Mouse (Mus musculus) neural tube, embryonic 11.5 days (tissue): ENCODE data around the gene Rbm47. TPM values are rescaled to one million over a fixed set of nuclear protein-coding genes. Genes with fewer than 3 reads are reported as not detected.

Source experiments
- ATAC-seq: fragments of 200-750 bp; cut with Nextera tagmentation; 2 replicates; pipeline ENCODE4 v1.8.0; 2017; ENCODE audit warnings: moderate number of reproducible peaks, mild to moderate bottlenecking, moderate TSS enrichment, moderate library complexity; ENCODE audit not compliant: insufficient read depth, low FRiP score, low TSS enrichment
- DNase-seq: peaks from one replicate; pipeline ENCODE4 v3.0.0-alpha.2; 2015; ENCODE audit warnings: low spot score
- H3K27ac ChIP-seq: fragments of 300-500 bp; sonication (generic); 2 replicates; pipeline ENCODE4 v1.5.1; 2014; ENCODE audit warnings: low read depth, mild to moderate bottlenecking, low read length
- H3K27me3 ChIP-seq: fragments of 300-500 bp; sonication (generic); 2 replicates; pipeline ENCODE4 v1.6.1; 2014; ENCODE audit warnings: mild to moderate bottlenecking, low read length, mixed read lengths; ENCODE audit not compliant: control insufficient read depth, insufficient read depth
- H3K36me3 ChIP-seq: fragments of 300-500 bp; sonication (generic); 2 replicates; pipeline ENCODE4 v1.6.1; 2014; ENCODE audit warnings: mild to moderate bottlenecking, low read length, moderate library complexity, mixed read lengths; ENCODE audit not compliant: control insufficient read depth, insufficient read depth
- H3K4me1 ChIP-seq: fragments of 300-500 bp; sonication (generic); 2 replicates; pipeline ENCODE4 v1.6.1; 2014; ENCODE audit warnings: low read length, mixed read lengths; ENCODE audit not compliant: control insufficient read depth, insufficient read depth
- H3K4me2 ChIP-seq: fragments of 300-500 bp; sonication (generic); 2 replicates; pipeline ENCODE4 v1.6.1; 2014; ENCODE audit warnings: low read depth, mild to moderate bottlenecking, moderate library complexity
- H3K4me3 ChIP-seq: fragments of 300-500 bp; sonication (generic); 2 replicates; pipeline ENCODE4 v1.5.1; 2014; ENCODE audit warnings: low read depth, low read length
- H3K9ac ChIP-seq: fragments of 300-500 bp; sonication (generic); 2 replicates; pipeline ENCODE4 v1.6.1; 2014; ENCODE audit warnings: mild to moderate bottlenecking, low read length
- H3K9me3 ChIP-seq: fragments of 300-500 bp; sonication (generic); 2 replicates; pipeline ENCODE4 v1.6.1; 2016; ENCODE audit warnings: low read length; ENCODE audit not compliant: control insufficient read depth
- WGBS: fragments of 180-500 bp; shearing (Covaris S2); extraction: QIAGEN DNeasy Blood & Tissue Kit; methylation state at CpG from one replicate; pipeline ENCODE4 v1.1.7; 2014; 5-methylcytosine and 5-hydroxymethylcytosine counted together
- polyA plus RNA-seq: library from polyadenylated mRNA; unstranded; fragments of >200 nt; fragmentation: Nextera tagmentation; extraction: Ambion mirVana; gene quantifications from 2 replicates; pipeline ENCODE4 v1.2.1, GENCODE M21; 2014

Gene Rbm47
- polyA plus RNA-seq, 1 experiment from 2014 or later = 1.9 TPM

DNA sequence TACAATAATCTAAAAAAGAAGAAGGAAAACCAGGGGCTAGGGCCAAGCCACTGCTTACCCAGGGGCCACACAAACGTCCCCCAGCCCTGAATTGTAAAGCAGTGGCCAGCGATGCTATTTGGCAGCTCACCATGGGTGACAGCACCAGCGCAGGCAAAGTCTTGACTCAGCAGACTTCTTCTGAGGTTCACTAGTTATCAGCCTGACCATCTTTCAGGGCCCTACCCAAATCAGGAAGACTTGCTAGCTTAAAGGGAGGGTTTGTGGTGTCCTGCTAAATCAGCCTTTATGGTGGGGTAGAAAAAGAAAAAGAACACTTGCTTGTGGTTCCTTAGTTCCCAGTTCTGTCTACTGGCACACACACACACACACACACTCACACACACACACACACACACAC lies 67.6 kb downstream of the Rbm47 start:
- 93% methylated on average over 3 of the region's 3 CpGs for WGBS
- Histone ChIP-seq H3K4me3 (no peak overlapping the region), H3K4me2 (no peak overlapping the region), H3K36me3 (no peaks in the 10 kb centered on the region), H3K9me3 (no peaks in the 10 kb centered on the region), H3K4me1 (no peaks in the 10 kb centered on the region), H3K27me3 (no peaks in the 10 kb centered on the region), H3K9ac (no peak overlapping the region), H3K27ac (no peak overlapping the region)
- ATAC-seq (no peak), DNase-seq (no peak)

DNA sequence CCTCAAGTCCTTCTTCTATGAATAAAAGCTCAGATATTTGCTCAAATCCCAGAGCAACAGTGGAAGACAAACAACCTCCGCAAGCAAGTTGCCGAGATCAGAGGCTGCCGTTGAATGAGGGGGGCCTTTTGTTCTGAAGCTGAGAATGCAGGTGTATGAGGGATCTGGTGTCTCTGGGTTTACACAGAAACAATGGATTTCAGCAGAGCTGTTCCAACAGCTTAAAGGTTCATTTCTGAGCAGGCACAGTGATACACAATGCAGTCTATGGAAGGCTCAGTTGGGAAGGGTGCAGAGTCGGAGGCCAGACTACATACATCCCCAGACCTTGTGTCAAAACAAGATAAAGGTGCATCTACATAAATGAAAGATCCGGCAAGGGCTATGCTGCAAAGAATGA lies 69.5 kb downstream of the Rbm47 start:
- no peaks in the 10 kb centered on the region for H3K36me3 ChIP-seq
- no peak overlapping the region for H3K9ac ChIP-seq
- no peak overlapping the region for H3K27ac ChIP-seq
- no peak for DNase-seq
- no peak overlapping the region for H3K4me3 ChIP-seq
- no peaks in the 10 kb centered on the region for H3K9me3 ChIP-seq
- H3K27me3 ChIP-seq = no peaks in the 10 kb centered on the region
- ATAC-seq = no peak
- H3K4me1 ChIP-seq = no peaks in the 10 kb centered on the region
- H3K4me2 ChIP-seq = no peak overlapping the region
- WGBS = 74% methylated on average over 5 of the region's 5 CpGs

DNA sequence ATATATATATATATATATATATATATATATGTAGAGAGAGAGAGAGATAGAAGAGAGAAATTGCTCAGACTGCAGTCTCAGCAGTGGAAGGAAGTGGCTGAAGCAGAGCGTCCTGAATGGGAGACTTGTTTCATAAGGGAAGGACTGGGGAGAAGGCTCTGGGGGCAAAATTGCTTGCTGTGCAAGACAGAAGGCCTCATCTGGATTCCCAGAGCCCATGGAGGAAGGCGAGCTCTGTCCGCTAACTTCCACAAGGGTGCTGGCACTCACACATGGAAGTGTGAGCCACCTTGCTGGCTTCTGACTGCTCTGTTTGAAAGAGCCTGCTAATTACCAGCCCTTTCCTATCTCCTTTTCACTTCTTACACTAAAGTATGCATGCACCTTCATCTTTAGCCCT lies 70.1 kb downstream of the Rbm47 start:
- H3K27me3 ChIP-seq = no peaks in the 10 kb centered on the region
- H3K4me2 ChIP-seq = no peak overlapping the region
- DNase-seq (no peak), ATAC-seq (no peak)
- H3K36me3 ChIP-seq = no peaks in the 10 kb centered on the region
- 79% methylated on average over 3 of the region's 3 CpGs for WGBS
- no peaks in the 10 kb centered on the region for H3K4me1 ChIP-seq
- no peaks in the 10 kb centered on the region for H3K9me3 ChIP-seq
- no peak overlapping the region for H3K4me3 ChIP-seq
- H3K27ac ChIP-seq = no peak overlapping the region
- H3K9ac ChIP-seq = no peak overlapping the region

DNA sequence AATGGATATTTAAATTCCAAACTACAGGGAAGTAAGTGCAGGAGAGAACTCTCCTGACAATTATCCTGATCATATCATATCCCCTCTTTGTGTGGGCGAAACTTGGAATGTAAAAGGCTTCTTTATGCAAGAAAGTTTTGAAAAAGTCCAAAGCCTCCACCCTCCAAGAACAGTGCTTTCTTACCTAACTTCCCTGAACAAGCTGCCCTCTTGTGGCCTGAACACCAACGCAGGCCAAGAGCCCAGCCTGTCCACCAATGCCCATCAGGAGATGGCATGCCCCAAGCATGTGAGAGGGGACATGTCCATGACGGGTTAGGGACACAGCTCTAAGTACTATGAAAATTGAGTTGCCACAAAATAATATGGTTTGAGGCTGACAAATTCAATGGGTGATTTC lies 71.3 kb downstream of the Rbm47 start:
- DNase-seq (no peak), ATAC-seq (no peak)
- Histone ChIP-seq H3K4me3 (no peak overlapping the region), H3K27ac (no peak overlapping the region), H3K9me3 (no peaks in the 10 kb centered on the region), H3K4me1 (no peaks in the 10 kb centered on the region), H3K36me3 (no peaks in the 10 kb centered on the region), H3K27me3 (no peaks in the 10 kb centered on the region), H3K4me2 (no peak overlapping the region), H3K9ac (no peak overlapping the region)
- 70% methylated on average over 3 of the region's 3 CpGs for WGBS

DNA sequence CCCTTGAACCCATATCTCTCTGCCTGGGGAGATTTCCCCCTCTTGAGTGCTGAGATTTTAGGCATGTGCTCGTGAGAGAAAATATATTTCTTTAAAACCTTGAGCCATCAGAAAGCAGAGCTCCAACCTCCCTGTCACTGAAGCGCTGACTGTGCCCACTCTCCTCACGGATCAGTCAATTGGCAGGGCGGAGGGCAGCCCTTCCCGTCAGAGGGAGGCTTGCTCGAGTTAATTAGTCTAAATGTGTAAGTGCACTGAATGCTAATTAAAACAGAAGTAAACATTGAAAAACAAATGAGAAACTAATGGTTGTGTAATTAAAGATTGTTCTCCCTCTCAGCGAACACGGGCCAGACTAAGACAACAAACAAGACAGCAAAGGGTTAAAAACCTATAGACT lies 72.6 kb downstream of the Rbm47 start:
- Histone ChIP-seq H3K4me1 (no peaks in the 10 kb centered on the region), H3K36me3 (no peaks in the 10 kb centered on the region), H3K27ac (no peak overlapping the region), H3K27me3 (no peaks in the 10 kb centered on the region), H3K9me3 (no peaks in the 10 kb centered on the region), H3K4me3 (no peak overlapping the region), H3K9ac (no peak overlapping the region), H3K4me2 (no peak overlapping the region)
- ATAC-seq (no peak), DNase-seq (no peak)
- 86% methylated on average over 8 of the region's 8 CpGs for WGBS

DNA sequence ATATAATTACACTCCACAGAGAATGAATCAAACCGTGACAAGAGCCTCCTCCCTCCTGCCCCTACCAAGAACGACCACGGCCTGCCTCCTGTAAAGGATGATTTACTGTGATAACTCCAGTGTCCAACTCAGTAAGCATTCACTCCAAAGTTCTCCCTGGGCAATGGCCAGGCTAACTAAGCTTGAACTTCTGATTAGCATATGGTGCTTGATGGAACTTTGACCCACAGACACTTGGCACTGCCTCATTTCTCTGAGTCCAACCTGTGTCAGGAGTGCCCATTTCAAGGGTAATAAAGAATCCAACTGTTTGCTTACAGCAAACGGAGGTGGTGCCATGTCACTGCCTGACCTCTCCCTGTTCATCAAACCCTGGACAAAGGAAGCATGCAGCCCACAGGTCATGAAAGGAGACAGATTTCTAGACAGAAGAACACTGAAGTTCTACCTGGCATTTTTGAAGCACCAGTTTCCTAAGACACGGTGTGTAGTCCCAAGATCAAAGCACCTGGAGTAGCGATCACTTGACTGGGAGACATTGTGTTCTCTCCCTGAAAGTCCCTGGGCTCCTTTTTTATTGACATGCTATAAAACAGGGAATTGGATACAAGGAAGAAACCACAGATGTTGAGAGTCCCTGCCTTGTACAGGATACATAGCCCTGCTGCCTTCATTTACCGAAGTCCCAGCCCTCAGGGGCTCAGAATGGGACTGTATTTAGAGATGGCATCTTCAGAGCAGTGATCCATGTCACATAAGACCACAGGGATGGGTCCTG lies 74.6 kb downstream of the Rbm47 start:
- no peak for DNase-seq
- Histone ChIP-seq H3K27ac (no peak overlapping the region), H3K9ac (no peak overlapping the region), H3K27me3 (no peaks in the 10 kb centered on the region), H3K4me3 (no peak overlapping the region), H3K4me1 (no peaks in the 10 kb centered on the region), H3K9me3 (no peaks in the 10 kb centered on the region), H3K4me2 (no peak overlapping the region), H3K36me3 (no peaks in the 10 kb centered on the region)
- WGBS = 44% methylated on average over 7 of the region's 7 CpGs
- ATAC-seq = no peak

DNA sequence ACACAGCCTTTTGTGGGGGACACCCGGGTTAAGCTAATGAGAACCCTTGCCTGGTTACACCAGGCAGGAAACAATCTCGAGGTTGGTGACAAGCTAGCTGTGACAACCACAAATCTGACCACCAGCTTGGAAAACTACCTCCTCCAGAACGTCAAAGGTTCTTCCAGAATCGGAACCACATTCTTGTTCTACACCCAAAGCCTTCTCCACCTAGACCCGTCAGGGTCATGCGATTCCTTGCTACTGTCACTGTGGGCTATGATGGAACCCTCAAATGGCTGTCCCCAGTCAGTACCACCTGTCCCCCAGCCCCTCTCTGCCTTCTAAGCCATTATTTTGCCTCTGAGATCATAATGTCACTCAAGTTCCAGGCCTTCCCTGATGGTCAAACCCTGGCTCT lies 76.8 kb downstream of the Rbm47 start:
- DNase-seq (no peak), ATAC-seq (no peak)
- H3K4me2 ChIP-seq = no peak overlapping the region
- H3K27ac ChIP-seq = no peak overlapping the region
- H3K36me3 ChIP-seq = no peaks in the 10 kb centered on the region
- WGBS = 84% methylated on average over 6 of the region's 6 CpGs
- H3K4me3 ChIP-seq = no peak overlapping the region
- no peak overlapping the region for H3K9ac ChIP-seq
- no peaks in the 10 kb centered on the region for H3K27me3 ChIP-seq
- no peaks in the 10 kb centered on the region for H3K9me3 ChIP-seq
- no peaks in the 10 kb centered on the region for H3K4me1 ChIP-seq

DNA sequence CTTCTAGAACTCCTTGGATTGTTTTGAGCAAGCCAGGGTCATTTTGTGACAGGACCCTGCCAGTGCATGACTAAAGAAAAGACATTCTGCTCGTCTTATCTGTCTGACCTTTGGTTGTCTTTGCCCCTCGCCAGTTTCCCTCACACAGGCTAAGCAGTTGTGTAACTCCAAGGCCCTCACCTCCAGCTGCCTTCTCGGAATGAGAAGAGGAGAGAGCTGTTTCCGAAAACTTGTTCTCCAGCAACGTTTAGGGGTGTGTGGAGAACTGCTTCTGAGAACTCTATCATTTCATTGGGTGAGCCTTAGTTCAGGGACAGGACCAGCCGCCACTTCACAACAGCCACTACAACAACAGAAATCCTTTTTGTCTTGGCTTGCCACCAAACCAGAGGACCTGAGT lies 77.8 kb downstream of the Rbm47 start:
- Histone ChIP-seq H3K9ac (no peak overlapping the region), H3K27ac (no peak overlapping the region), H3K36me3 (no peaks in the 10 kb centered on the region), H3K4me1 (no peaks in the 10 kb centered on the region), H3K4me2 (no peak overlapping the region), H3K27me3 (no peaks in the 10 kb centered on the region), H3K4me3 (no peak overlapping the region), H3K9me3 (no peaks in the 10 kb centered on the region)
- DNase-seq (no peak), ATAC-seq (no peak)
- 78% methylated on average over 6 of the region's 6 CpGs for WGBS

DNA sequence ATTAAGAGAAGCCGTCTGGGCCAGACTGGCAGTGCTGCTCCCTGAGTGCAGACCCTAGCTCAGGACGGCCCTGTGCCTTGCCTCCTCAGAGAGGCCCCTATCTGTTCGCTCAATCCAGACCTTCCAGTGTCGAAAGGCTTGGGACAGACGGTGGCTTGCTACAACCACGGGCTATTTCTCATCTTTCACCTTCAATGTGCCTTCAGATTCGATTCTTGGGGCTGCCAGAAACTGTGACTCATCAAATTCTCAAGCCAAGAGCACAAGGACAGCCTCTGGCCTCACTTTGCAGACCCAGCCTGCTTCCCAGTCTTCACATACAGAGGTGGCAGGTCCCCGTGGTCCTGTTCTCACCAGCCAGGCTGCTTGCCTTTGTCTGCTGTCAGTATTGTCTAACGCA lies 82.9 kb downstream of the Rbm47 start:
- Histone ChIP-seq H3K9me3 (no peaks in the 10 kb centered on the region), H3K4me1 (no peaks in the 10 kb centered on the region), H3K27me3 (no peaks in the 10 kb centered on the region), H3K36me3 (no peaks in the 10 kb centered on the region), H3K4me2 (no peak overlapping the region), H3K4me3 (no peak overlapping the region), H3K9ac (no peak overlapping the region), H3K27ac (no peak overlapping the region)
- ATAC-seq = no peak
- DNase-seq = no peak
- WGBS = 73% methylated on average over 9 of the region's 9 CpGs
